Mouse (Mus musculus) erythroblast, adult 5-6 weeks (primary cell): ENCODE results near the gene Gm21987. TPM values are rescaled to one million over a fixed set of nuclear protein-coding genes. Genes with fewer than 3 reads are reported as not detected.

Experiments
- total RNA-seq, 2 experiments: library from RNA; stranded (forward) in 1 of 2; stranded (reverse) in 1 of 2; fragments of 150-400 nt in 1 of 2; fragments of 200-764, 138-1000 nt in 1 of 2; gene quantifications; 2 replicates each; pipeline versions ENCODE4 v1.2.3 to v1.2.4; 2015 to 2017; ENCODE audit warnings: low replicate concordance in 2 of 2

The Gm21987 gene
- total RNA-seq, 2 experiments from 2014 or later = not detected

Other genes starting within 250 kb of the Gm21987 start
- not detected in 2 replicates for gene Nr1i2, start 52.2 kb upstream of the Gm21987 start, total RNA-seq (2015; ENCODE audit: low replicate concordance)
- not detected in 2 replicates for gene Nr1i2, start 52.2 kb upstream of the Gm21987 start, total RNA-seq (2017; ENCODE audit: low replicate concordance)
- 0.42 TPM in 1 of 2 replicates, not detected in the other for gene Maats1, start 4.9 kb upstream of the Gm21987 start, total RNA-seq (2015; ENCODE audit: low replicate concordance)
- gene Maats1, start 4.9 kb upstream of the Gm21987 start, total RNA-seq (2017; ENCODE audit: low replicate concordance) = not detected in 2 replicates
- 53.5 and 84.5 TPM in 2 replicates for gene Cox17, start within 50 bp of the Gm21987 start, total RNA-seq (2015; ENCODE audit: low replicate concordance)
- 93.1 and 317 TPM in 2 replicates for gene Cox17, start within 50 bp of the Gm21987 start, total RNA-seq (2017; ENCODE audit: low replicate concordance)
- gene Popdc2, start 15.2 kb downstream of the Gm21987 start, total RNA-seq (2015; ENCODE audit: low replicate concordance) = 24.9 and 26.5 TPM in 2 replicates
- gene Popdc2, start 15.2 kb downstream of the Gm21987 start, total RNA-seq (2017; ENCODE audit: low replicate concordance) = 6.2 and 14.2 TPM in 2 replicates
- gene Pla1a, start 86.1 kb downstream of the Gm21987 start, total RNA-seq (2015; ENCODE audit: low replicate concordance) = 3.7 TPM in 1 of 2 replicates, not detected in the other
- 0.28 TPM in 1 of 2 replicates, not detected in the other for gene Pla1a, start 86.1 kb downstream of the Gm21987 start, total RNA-seq (2017; ENCODE audit: low replicate concordance)
- gene Adprh, start 105.7 kb downstream of the Gm21987 start, total RNA-seq (2015; ENCODE audit: low replicate concordance) = 6.1 and 9.2 TPM in 2 replicates
- gene Adprh, start 105.7 kb downstream of the Gm21987 start, total RNA-seq (2017; ENCODE audit: low replicate concordance) = 2.2 and 4.6 TPM in 2 replicates
- gene Cd80, start 108.5 kb downstream of the Gm21987 start, total RNA-seq (2015; ENCODE audit: low replicate concordance) = not detected in 2 replicates
- gene Cd80, start 108.5 kb downstream of the Gm21987 start, total RNA-seq (2017; ENCODE audit: low replicate concordance) = 0.77 and 0.98 TPM in 2 replicates
- gene Timmdc1, start 175.6 kb downstream of the Gm21987 start, total RNA-seq (2015; ENCODE audit: low replicate concordance) = 1.5 and 3.6 TPM in 2 replicates
- 3.8 and 12.4 TPM in 2 replicates for gene Timmdc1, start 175.6 kb downstream of the Gm21987 start, total RNA-seq (2017; ENCODE audit: low replicate concordance)
- 7.3 and 8.5 TPM in 2 replicates for gene Poglut1, start 203.2 kb downstream of the Gm21987 start, total RNA-seq (2015; ENCODE audit: low replicate concordance)
- 3.2 and 3.6 TPM in 2 replicates for gene Poglut1, start 203.2 kb downstream of the Gm21987 start, total RNA-seq (2017; ENCODE audit: low replicate concordance)
- 16.1 and 24.2 TPM in 2 replicates for gene Tmem39a, start 211.7 kb downstream of the Gm21987 start, total RNA-seq (2015; ENCODE audit: low replicate concordance)
- gene Tmem39a, start 211.7 kb downstream of the Gm21987 start, total RNA-seq (2017; ENCODE audit: low replicate concordance) = 15.8 and 26.2 TPM in 2 replicates